ENCODE assay signal across 8 mouse cellular contexts in the genomic region with DNA sequence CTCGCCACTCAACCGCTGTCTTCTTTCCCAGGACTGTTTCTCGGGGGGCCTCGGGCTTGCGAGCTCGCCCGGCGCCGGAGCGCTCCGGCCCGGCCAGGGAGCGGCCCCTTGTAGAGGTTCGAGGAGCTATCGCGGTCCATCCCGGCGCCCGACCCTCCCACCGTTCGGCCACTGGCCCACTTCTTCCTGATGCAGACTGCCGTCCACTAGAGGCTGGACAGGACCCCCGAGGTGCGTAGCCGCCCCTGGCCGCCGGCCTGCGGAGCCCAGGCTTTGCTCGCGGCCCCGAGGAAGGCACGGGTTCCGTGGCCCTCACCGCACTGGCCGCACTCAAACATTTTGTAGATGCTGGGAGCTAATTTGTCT. TPM values are rescaled to one million over a fixed set of nuclear protein-coding genes. Genes with fewer than 3 reads are reported as not detected.
DNase-seq lines count a peak whose midpoint lies in the region; ATAC-seq and TF ChIP-seq lines count a peak whose summit lies in the region.

No protein-coding gene starts in this region.

- peak; percentile 37 for ATAC-seq in heart, embryonic 14.5 days (ENCODE audit: insufficient number of reproducible peaks, insufficient read depth, low FRiP score, low read depth)
- ATAC-seq in frontal cortex, adult (ENCODE audit: low TSS enrichment): 0 out of 2 replicates have a peak, but pooled peaks have one; percentile 18
- ATAC-seq in liver, embryonic 11.5 days (replicated peaks; ENCODE audit: low FRiP score): no peak; the same call in 1 of the 2 replicates
- no peak; the same call in 1 of the 2 replicates for ATAC-seq in neural tube, embryonic 11.5 days (ENCODE audit: insufficient read depth, low FRiP score, low TSS enrichment)
- no peak for ATAC-seq in monocyte, adult 5-6 weeks (replicated peaks; ENCODE audit: insufficient number of reproducible peaks, low FRiP score, low TSS enrichment, poor library complexity, severe bottlenecking)

- H3K27ac ChIP-seq in heart, embryonic 14.5 days (replicated peaks in 1 of 2; ENCODE audit: control insufficient read depth in 1 of 2, insufficient read depth in 1 of 2, low read depth in 2 of 2, low read length in 2 of 2): peak overlapping the region; percentile 81 to 85
- H3K27ac ChIP-seq in bone marrow macrophage, adult 2 months (ENCODE audit: insufficient read depth, low read depth, low read length): peak overlapping the region; percentile 57
- H3K27ac ChIP-seq in liver, embryonic 11.5 days (ENCODE audit: low read depth, low read length): peak overlapping the region; percentile 90; the same call in 1 of the 2 replicates
- peak overlapping the region; percentile 83; the same call in 1 of the 2 replicates for H3K27ac ChIP-seq in neural tube, embryonic 11.5 days (ENCODE audit: low read depth, low read length)

- peak overlapping the region; percentile 84 for H3K9ac ChIP-seq in heart, embryonic 14.5 days (ENCODE audit: low read length)
- H3K9ac ChIP-seq in liver, embryonic 11.5 days (ENCODE audit: low read depth, low read length): peak overlapping the region; percentile 78
- peak overlapping the region; percentile 73 for H3K9ac ChIP-seq in neural tube, embryonic 11.5 days (ENCODE audit: low read length)

- TF ChIP-seq POLR2A in bone marrow macrophage, adult 2 months (IDR thresholded peaks at IDR 0.05; ENCODE audit: borderline replicate concordance, low read depth, low read length): no peak

- H3K4me2 ChIP-seq in heart, embryonic 14.5 days (ENCODE audit: low read length): peak overlapping the region; percentile 68
- peak overlapping the region; percentile 67 for H3K4me2 ChIP-seq in liver, embryonic 11.5 days
- H3K4me2 ChIP-seq in neural tube, embryonic 11.5 days (ENCODE audit: low read depth): peak overlapping the region; percentile 33

- peaks cover 52% of the 10 kb centered on the region for H3K27me3 ChIP-seq in heart, embryonic 14.5 days (ENCODE audit: control insufficient read depth, insufficient read depth, low read length)
- peaks cover 39% of the 10 kb centered on the region for H3K27me3 ChIP-seq in liver, embryonic 11.5 days (replicated peaks; ENCODE audit: control insufficient read depth, insufficient read depth, low read length)
- H3K27me3 ChIP-seq in neural tube, embryonic 11.5 days (ENCODE audit: control insufficient read depth, insufficient read depth, low read length): peaks cover 20% of the 10 kb centered on the region

- no peaks in the 10 kb centered on the region for H3K36me3 ChIP-seq in heart, embryonic 14.5 days (ENCODE audit: control insufficient read depth, insufficient read depth, low read length)
- H3K36me3 ChIP-seq in liver, embryonic 11.5 days (ENCODE audit: control insufficient read depth, insufficient read depth, low read length): no peaks in the 10 kb centered on the region
- no peaks in the 10 kb centered on the region for H3K36me3 ChIP-seq in neural tube, embryonic 11.5 days (ENCODE audit: control insufficient read depth, insufficient read depth, low read length)

- peak overlapping the region; percentile 68 to 80 for H3K4me3 ChIP-seq in heart, embryonic 14.5 days (ENCODE audit: control insufficient read depth in 1 of 2, insufficient read depth in 1 of 2, low read depth in 1 of 2, low read length in 2 of 2)
- H3K4me3 ChIP-seq in bone marrow macrophage, adult 2 months (ENCODE audit: insufficient read depth, low read length): peak overlapping the region; percentile 76
- peak overlapping the region; percentile 65 for H3K4me3 ChIP-seq in liver, embryonic 11.5 days (ENCODE audit: low read depth, low read length)
- peak overlapping the region; percentile 59 for H3K4me3 ChIP-seq in neural tube, embryonic 11.5 days (ENCODE audit: low read depth, low read length)

- no peaks in the 10 kb centered on the region for H3K9me3 ChIP-seq in heart, embryonic 14.5 days (ENCODE audit: control insufficient read depth, low read length)
- no peaks in the 10 kb centered on the region for H3K9me3 ChIP-seq in liver, embryonic 11.5 days (ENCODE audit: control insufficient read depth, low read length)
- H3K9me3 ChIP-seq in neural tube, embryonic 11.5 days (ENCODE audit: control insufficient read depth, low read length): no peaks in the 10 kb centered on the region

- 15% methylated on average over 34 of the region's 35 CpGs for WGBS in heart, embryonic 14.5 days
- 14% methylated on average over 35 of the region's 35 CpGs for WGBS in liver, embryonic 11.5 days
- 16% methylated on average over 35 of the region's 35 CpGs for WGBS in neural tube, embryonic 11.5 days

- no peak for TF ChIP-seq CTCF in bone marrow macrophage, adult 2 months (IDR thresholded peaks at IDR 0.05; ENCODE audit: low read depth, low read length)

- no peaks in the 10 kb centered on the region for H3K4me1 ChIP-seq in heart, embryonic 14.5 days (ENCODE audit: control insufficient read depth in 2 of 2, insufficient read depth in 2 of 2, low read length in 2 of 2)
- no peaks in the 10 kb centered on the region; the same call in 1 of the 2 replicates for H3K4me1 ChIP-seq in bone marrow macrophage, adult 2 months (ENCODE audit: control insufficient read depth, insufficient read depth, low read length)
- no peaks in the 10 kb centered on the region for H3K4me1 ChIP-seq in liver, embryonic 11.5 days (replicated peaks; ENCODE audit: control insufficient read depth, insufficient read depth, low read length)
- no peaks in the 10 kb centered on the region for H3K4me1 ChIP-seq in neural tube, embryonic 11.5 days (ENCODE audit: control insufficient read depth, insufficient read depth, low read length)

- no peak for DNase-seq in heart, adult 18-20 months
- DNase-seq in B cell, adult 2 months: peak; percentile 30 to 39
- DNase-seq in liver, embryonic 11.5 days (ENCODE audit: low spot score): no peak
- no peak for DNase-seq in neural tube, embryonic 11.5 days (ENCODE audit: low spot score)

RNA-seq across cellular contexts. Expression of gene Klhl15, which starts 0.8 kb away (rescaled TPM):
- 5.9 and 6.9 TPM in 2 replicates for polyA plus RNA-seq in heart, embryonic 14.5 days (2014; fragmentation: Nextera tagmentation; extraction: Ambion mirVana)
- 1 to 10 TPM; 8.5 to 8.8 TPM for total RNA-seq in heart, adult 18-20 months (2021)
- 5.7 and 6.5 TPM in 2 replicates for polyA plus RNA-seq in bone marrow macrophage, adult 2 months (2012; ENCODE audit: insufficient read depth, insufficient read length, missing spikeins)
- 7.8 and 9.1 TPM in 2 replicates for polyA plus RNA-seq in liver, embryonic 11.5 days (2014; fragmentation: Nextera tagmentation; extraction: Ambion mirVana)
- 11.1 and 11.4 TPM in 2 replicates for polyA plus RNA-seq in neural tube, embryonic 11.5 days (2014; fragmentation: Nextera tagmentation; extraction: Ambion mirVana)
- 8.4 to 10.7 TPM (median 8.6 TPM) in 3 replicates for total RNA-seq in monocyte, adult 5-6 weeks (2017)

RNA-seq across cellular contexts. Expression of gene Eif2s3x, which starts 22.5 kb away (rescaled TPM):
- polyA plus RNA-seq in heart, embryonic 14.5 days (2014; fragmentation: Nextera tagmentation; extraction: Ambion mirVana): 46.9 and 75.7 TPM in 2 replicates
- 100 to 1,000 TPM in 1 of 2 experiments, 10 to 100 TPM in 1; 92.4 to 161 TPM for total RNA-seq in heart, adult 18-20 months (2021)
- polyA plus RNA-seq in bone marrow macrophage, adult 2 months (2012; ENCODE audit: insufficient read depth, insufficient read length, missing spikeins): 105 and 108 TPM in 2 replicates
- 110 and 124 TPM in 2 replicates for polyA plus RNA-seq in liver, embryonic 11.5 days (2014; fragmentation: Nextera tagmentation; extraction: Ambion mirVana)
- 127 and 132 TPM in 2 replicates for polyA plus RNA-seq in neural tube, embryonic 11.5 days (2014; fragmentation: Nextera tagmentation; extraction: Ambion mirVana)
- total RNA-seq in monocyte, adult 5-6 weeks (2017): 67.6 to 107 TPM (median 71.9 TPM) in 3 replicates

Comparison
In these comparisons a context has a peak if more than half of its experiments do, and no peak if none do; other contexts are left out.
1. ATAC-seq: peak in heart, embryonic 14.5 days (single experiment) and frontal cortex, adult (single experiment); none in liver, embryonic 11.5 days (single experiment), neural tube, embryonic 11.5 days (single experiment) and monocyte, adult 5-6 weeks (single experiment).
2. DNase-seq: peak in B cell, adult 2 months (2 of 2); none in heart, adult 18-20 months (0 of 2), liver, embryonic 11.5 days (single experiment) and neural tube, embryonic 11.5 days (single experiment).
3. Peak in every context shown above with its lines, with median percentiles within 50 percentile points of each other: H3K27ac ChIP-seq, H3K4me2 ChIP-seq, H3K4me3 ChIP-seq and H3K9ac ChIP-seq.